In the genomic region with DNA sequence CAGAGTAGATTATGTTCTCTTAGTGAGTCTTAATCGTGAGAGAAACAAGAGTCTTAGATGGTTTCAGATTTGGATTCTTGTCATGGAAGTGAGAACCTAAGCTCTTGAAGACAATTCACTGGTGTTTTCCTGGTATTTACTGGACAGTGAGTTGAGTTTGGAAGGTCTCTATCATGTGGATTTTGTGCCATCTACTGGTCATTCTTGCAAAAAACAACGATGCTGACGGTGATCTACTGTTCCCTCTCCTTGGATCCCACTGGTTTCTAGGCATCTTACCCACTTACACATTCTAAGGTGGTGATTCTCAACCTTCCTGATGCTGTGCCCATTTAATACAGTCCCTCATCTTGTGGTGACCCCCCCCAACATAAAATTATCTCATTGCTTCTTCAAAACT, we compare ENCODE assay signal across 8 mouse cellular contexts.
DNase-seq lines count a peak whose midpoint lies in the region.

No protein-coding gene starts in this region.

- peak; percentile 22 for DNase-seq in kidney, adult 11 months
- DNase-seq in kidney, adult 18-20 months = no peak
- DNase-seq in A20 (ENCODE audit: low read depth, low spot score) (peak; percentile 49), MEL-GATA-1-ER (ENCODE audit: extremely low read depth, low read depth) (peak; percentile 38)
- DNase-seq in embryo, embryonic 11.5 days (ENCODE audit: low read depth, low spot score) = peak; percentile 31
- peak; percentile 56 for DNase-seq in lung, postnatal 25 days (ENCODE audit: low spot score)
- DNase-seq in frontal cortex, postnatal 25 days (ENCODE audit: low spot score in 2 of 2) = no peak
- no peak for DNase-seq in urinary bladder, postnatal 36 days (ENCODE audit: low spot score in 2 of 2)

Comparison
In these comparisons a context has a peak if more than half of its experiments do, and no peak if none do; other contexts are left out.
1. DNase-seq: peak in kidney, adult 11 months (single experiment), A20 (single experiment), MEL-GATA-1-ER (single experiment), embryo, embryonic 11.5 days (single experiment) and lung, postnatal 25 days (single experiment); none in kidney, adult 18-20 months (single experiment), frontal cortex, postnatal 25 days (0 of 2) and urinary bladder, postnatal 36 days (0 of 2).